Mouse (Mus musculus) MEL (cell line): ENCODE results near the gene 1500009C09Rik. TPM values are rescaled to one million over a fixed set of nuclear protein-coding genes. Genes with fewer than 3 reads are reported as not detected.

Experiments used
- DNase-seq: peaks from one replicate; pipeline ENCODE4 v3.0.0; 2011; ENCODE audit warnings: low read depth, low spot score
- H3K27ac ChIP-seq: 2 replicates; pipeline ENCODE4 v1.5.1; 2012; ENCODE audit warnings: low read depth, mild to moderate bottlenecking, control low read depth, low read length, moderate library complexity; ENCODE audit not compliant: control insufficient read depth
- H3K27me3 ChIP-seq, 2 experiments: fragments of 150-350 bp in 1 of 2; sonication (generic) in 1 of 2; 2 replicates each; pipeline ENCODE4 v1.6.1; 2012; ENCODE audit warnings: low read length in 2 of 2, mild to moderate bottlenecking in 2 of 2, improper control_type of control experiment in 1 of 2, moderate library complexity in 1 of 2; ENCODE audit not compliant: insufficient read depth in 2 of 2, control insufficient read depth in 1 of 2
- H3K36me3 ChIP-seq, 2 experiments: 2 replicates each; pipeline ENCODE4 v1.6.1; 2012 to 2014; ENCODE audit warnings: low read length in 2 of 2, improper control_type of control experiment in 1 of 2, inconsistent platforms in 1 of 2, mild to moderate bottlenecking in 1 of 2; ENCODE audit not compliant: insufficient read depth in 2 of 2, control insufficient read depth in 1 of 2
- H3K4me1 ChIP-seq, 2 experiments: fragments of 150-350 bp in 1 of 2; sonication (generic) in 1 of 2; 2 replicates each; pipeline ENCODE4 v1.6.1; 2012; ENCODE audit warnings: low read length in 2 of 2, improper control_type of control experiment in 1 of 2, mild to moderate bottlenecking in 1 of 2; ENCODE audit not compliant: insufficient read depth in 2 of 2, control insufficient read depth in 1 of 2
- H3K4me3 ChIP-seq, 2 experiments: fragments of 150-350 bp in 1 of 2; sonication (generic) in 1 of 2; 2 replicates each; pipeline ENCODE4 v1.5.1; 2012; ENCODE audit warnings: low read depth in 2 of 2, low read length in 2 of 2, mild to moderate bottlenecking in 2 of 2, moderate library complexity in 2 of 2, control low read depth in 1 of 2, improper control_type of control experiment in 1 of 2; ENCODE audit not compliant: control insufficient read depth in 1 of 2, insufficient read depth in 1 of 2
- H3K79me2 ChIP-seq: 2 replicates; pipeline ENCODE4 v1.6.1; 2012; ENCODE audit warnings: mild to moderate bottlenecking, low read length, moderate library complexity; ENCODE audit not compliant: control insufficient read depth, poor library complexity, insufficient read depth
- H3K9ac ChIP-seq: 2 replicates; pipeline ENCODE4 v1.6.1; 2012; ENCODE audit warnings: low read depth, mild to moderate bottlenecking, control low read depth, low read length, moderate library complexity; ENCODE audit not compliant: control insufficient read depth, poor library complexity, severe bottlenecking
- H3K9me3 ChIP-seq: fragments of 150-350 bp; sonication (generic); replicated peaks from 2 replicates; pipeline ENCODE4 v1.6.1; 2012; ENCODE audit warnings: mild to moderate bottlenecking, low read length, improper control_type of control experiment, moderate library complexity; ENCODE audit not compliant: insufficient read depth
- CHD1 ChIP-seq: IDR thresholded peaks from 2 replicates; pipeline ENCODE4 v1.6.1; 2012; ENCODE audit warnings: low read depth, mild to moderate bottlenecking, inconsistent platforms, low read length, improper control_type of control experiment
- CTCF ChIP-seq, 3 experiments: IDR thresholded peaks in 2 of 3; conservative IDR thresholded peaks in 1 of 3; 2 replicates each; pipeline ENCODE4 v1.5.1; 2011 to 2012; ENCODE audit warnings: low read length in 3 of 3, low read depth in 2 of 3, mild to moderate bottlenecking in 2 of 3, improper control_type of control experiment in 1 of 3, inconsistent platforms in 1 of 3, mixed read lengths in 1 of 3, moderate library complexity in 1 of 3; ENCODE audit not compliant: control insufficient read depth in 1 of 3, insufficient read depth in 1 of 3, poor library complexity in 1 of 3, severe bottlenecking in 1 of 3
- E2F4 ChIP-seq: IDR thresholded peaks from 2 replicates; pipeline ENCODE4 v1.6.1; 2011; ENCODE audit warnings: low read depth, low read length, improper control_type of control experiment, borderline replicate concordance
- ELF1 ChIP-seq: IDR thresholded peaks from 2 replicates; pipeline ENCODE4 v1.6.1; 2014; ENCODE audit warnings: low read depth, mild to moderate bottlenecking, inconsistent platforms, low read length, improper control_type of control experiment, moderate library complexity
- JUND ChIP-seq: IDR thresholded peaks from 2 replicates; pipeline ENCODE4 v1.6.1; 2011; ENCODE audit warnings: low read depth, mild to moderate bottlenecking, improper control_type of control experiment, low read length
- NRF1 ChIP-seq: IDR thresholded peaks from 2 replicates; pipeline ENCODE4 v1.6.1; 2014; ENCODE audit warnings: low read depth, mild to moderate bottlenecking, inconsistent platforms, low read length, improper control_type of control experiment, moderate library complexity; ENCODE audit not compliant: poor library complexity, insufficient read depth, severe bottlenecking
- POLR2AphosphoS2 ChIP-seq: IDR thresholded peaks from 2 replicates; pipeline ENCODE4 v1.6.1; 2011; ENCODE audit warnings: low read length, improper control_type of control experiment
- TAL1 ChIP-seq: IDR thresholded peaks from 2 replicates; pipeline ENCODE4 v1.6.1; 2012; ENCODE audit warnings: mild to moderate bottlenecking, inconsistent platforms, low read length, moderate library complexity, mixed read lengths
- TCF12 ChIP-seq: IDR thresholded peaks from 2 replicates; pipeline ENCODE4 v1.6.1; 2014; ENCODE audit warnings: low read depth, mild to moderate bottlenecking, inconsistent platforms, low read length, improper control_type of control experiment, moderate library complexity
- polyA plus RNA-seq, 2 experiments: library from polyadenylated mRNA; stranded (reverse) in 1 of 2; unstranded in 1 of 2; fragments of >175 nt in 1 of 2; fragments of >200 nt in 1 of 2; gene quantifications; 2 replicates each; pipeline versions ENCODE4 v1.2.1 to v1.2.4; 2012; ENCODE audit warnings: low replicate concordance in 2 of 2, low read depth in 1 of 2; ENCODE audit not compliant: insufficient read length in 2 of 2, insufficient read depth in 1 of 2, missing spikeins in 1 of 2
- total RNA-seq: library from RNA; depleted of rRNA; stranded (reverse); fragments of 300-350 nt; gene quantifications from 2 replicates; pipeline ENCODE4 v1.2.3, GENCODE M21; 2012; rRNA removed

Gene 1500009C09Rik
- total and polyA plus RNA-seq, 3 experiments: not detected

- Histone ChIP-seq H3K79me2 (no peaks in the 10 kb centered on the region), H3K27ac (no peak overlapping the region), H3K4me1 (no peaks in the 10 kb centered on the region), H3K36me3 (no peaks in the 10 kb centered on the region), H3K9me3 (no peaks in the 10 kb centered on the region), H3K9ac (no peak overlapping the region), H3K4me3 (no peak overlapping the region), H3K27me3 (peaks cover 9 to 10% of the 10 kb centered on the region in 2 experiments)
- TF ChIP-seq CTCF (IDR thresholded peaks at IDR 0.05 in 2 of 3, conservative IDR thresholded peaks at IDR 0.05 in 1 of 3; ENCODE audit: control insufficient read depth in 1 of 3, insufficient read depth in 1 of 3, low read depth in 2 of 3, low read length in 3 of 3, poor library complexity in 1 of 3, severe bottlenecking in 1 of 3): no peak
- no peak for TF ChIP-seq NRF1
- no peak for TF ChIP-seq TCF12
- TF ChIP-seq CHD1: no peak
- TF ChIP-seq TAL1: no peak
- TF ChIP-seq POLR2AphosphoS2: no peak
- no peak for TF ChIP-seq E2F4
- no peak for TF ChIP-seq ELF1
- no peak for TF ChIP-seq JUND
- no peak for DNase-seq
Measured at GRCm38 (mm10) chr15:82308416-82308815, 56.2 kb downstream of the 1500009C09Rik start.

Other genes with a start within 250 kb of the 1500009C09Rik start
- 22.6 and 26.3 TPM in 2 replicates for gene Desi1, start 218.5 kb upstream of the 1500009C09Rik start, total RNA-seq
- 100 to 1,000 TPM in 1 of 2 experiments, not detected in 1; 116 TPM for gene Desi1, start 218.5 kb upstream of the 1500009C09Rik start, polyA plus RNA-seq
- 262 and 297 TPM in 2 replicates for gene Snu13, start 204.8 kb upstream of the 1500009C09Rik start, total RNA-seq
- 100 to 1,000 TPM; 196 to 375 TPM for gene Snu13, start 204.8 kb upstream of the 1500009C09Rik start, polyA plus RNA-seq
- gene 4930407I10Rik, start 193.2 kb upstream of the 1500009C09Rik start, total RNA-seq: not detected in 2 replicates
- not detected for gene 4930407I10Rik, start 193.2 kb upstream of the 1500009C09Rik start, polyA plus RNA-seq
- gene Mei1, start 182.4 kb upstream of the 1500009C09Rik start, total RNA-seq: not detected in 2 replicates
- gene Mei1, start 182.4 kb upstream of the 1500009C09Rik start, polyA plus RNA-seq: not detected
- 11.8 and 19.7 TPM in 2 replicates for gene Ccdc134, start 124.5 kb upstream of the 1500009C09Rik start, total RNA-seq
- gene Ccdc134, start 124.5 kb upstream of the 1500009C09Rik start, polyA plus RNA-seq: 10 to 100 TPM in 1 of 2 experiments, not detected in 1; 17.5 TPM
- gene Srebf2, start 105.2 kb upstream of the 1500009C09Rik start, total RNA-seq: 40.5 and 52.2 TPM in 2 replicates
- gene Srebf2, start 105.2 kb upstream of the 1500009C09Rik start, polyA plus RNA-seq: 100 to 1,000 TPM in 1 of 2 experiments, not detected in 1; 161 TPM
- not detected in 2 replicates for gene Shisa8, start 39.6 kb upstream of the 1500009C09Rik start, total RNA-seq
- under 1 TPM in 1 of 2 experiments, not detected in 1; 0.10 TPM for gene Shisa8, start 39.6 kb upstream of the 1500009C09Rik start, polyA plus RNA-seq
- gene Tnfrsf13c, start 28.0 kb upstream of the 1500009C09Rik start, total RNA-seq: 1.5 TPM in 2 replicates
- gene Tnfrsf13c, start 28.0 kb upstream of the 1500009C09Rik start, polyA plus RNA-seq: under 1 TPM in 1 of 2 experiments, not detected in 1; 0.63 TPM
- gene Cenpm, start 7.6 kb upstream of the 1500009C09Rik start, total RNA-seq: 23.5 and 23.7 TPM in 2 replicates
- gene Cenpm, start 7.6 kb upstream of the 1500009C09Rik start, polyA plus RNA-seq: 10 to 100 TPM in 1 of 2 experiments, not detected in 1; 56.3 TPM
- gene Sept3, start 22.5 kb downstream of the 1500009C09Rik start, total RNA-seq: not detected in 2 replicates
- gene Sept3, start 22.5 kb downstream of the 1500009C09Rik start, polyA plus RNA-seq: not detected
- gene Wbp2nl, start 46.6 kb downstream of the 1500009C09Rik start, total RNA-seq: not detected in 2 replicates
- gene Wbp2nl, start 46.6 kb downstream of the 1500009C09Rik start, polyA plus RNA-seq: not detected
- gene Naga, start 86.5 kb downstream of the 1500009C09Rik start, total RNA-seq: 23.9 and 26.4 TPM in 2 replicates
- gene Naga, start 86.5 kb downstream of the 1500009C09Rik start, polyA plus RNA-seq: 10 to 100 TPM in 1 of 2 experiments, not detected in 1; 59.5 TPM
- gene Pheta2, start 86.5 kb downstream of the 1500009C09Rik start, total RNA-seq: 25.1 and 34.9 TPM in 2 replicates
- gene Pheta2, start 86.5 kb downstream of the 1500009C09Rik start, polyA plus RNA-seq: 10 to 100 TPM in 1 of 2 experiments, not detected in 1; 39.3 TPM
- 111 and 132 TPM in 2 replicates for gene Smdt1, start 86.6 kb downstream of the 1500009C09Rik start, total RNA-seq
- 100 to 1,000 TPM in 1 of 2 experiments, not detected in 1; 159 TPM for gene Smdt1, start 86.6 kb downstream of the 1500009C09Rik start, polyA plus RNA-seq
- 377 and 417 TPM in 2 replicates for gene Ndufa6, start 101.9 kb downstream of the 1500009C09Rik start, total RNA-seq
- 100 to 1,000 TPM in 1 of 2 experiments, not detected in 1; 235 TPM for gene Ndufa6, start 101.9 kb downstream of the 1500009C09Rik start, polyA plus RNA-seq
- gene Cyp2d22, start 127.9 kb downstream of the 1500009C09Rik start, total RNA-seq: not detected in 2 replicates
- under 1 TPM in 1 of 2 experiments, not detected in 1; 0.10 TPM for gene Cyp2d22, start 127.9 kb downstream of the 1500009C09Rik start, polyA plus RNA-seq
- gene Cyp2d11, start 141.6 kb downstream of the 1500009C09Rik start, total RNA-seq: not detected in 2 replicates
- gene Cyp2d11, start 141.6 kb downstream of the 1500009C09Rik start, polyA plus RNA-seq: not detected
- not detected in 2 replicates for gene Cyp2d10, start 154.8 kb downstream of the 1500009C09Rik start, total RNA-seq
- not detected for gene Cyp2d10, start 154.8 kb downstream of the 1500009C09Rik start, polyA plus RNA-seq
- not detected in 2 replicates for gene Cyp2d9, start 181.0 kb downstream of the 1500009C09Rik start, total RNA-seq
- not detected for gene Cyp2d9, start 181.0 kb downstream of the 1500009C09Rik start, polyA plus RNA-seq